14 mouse cellular contexts compared by ENCODE assay signal in the genomic region with DNA sequence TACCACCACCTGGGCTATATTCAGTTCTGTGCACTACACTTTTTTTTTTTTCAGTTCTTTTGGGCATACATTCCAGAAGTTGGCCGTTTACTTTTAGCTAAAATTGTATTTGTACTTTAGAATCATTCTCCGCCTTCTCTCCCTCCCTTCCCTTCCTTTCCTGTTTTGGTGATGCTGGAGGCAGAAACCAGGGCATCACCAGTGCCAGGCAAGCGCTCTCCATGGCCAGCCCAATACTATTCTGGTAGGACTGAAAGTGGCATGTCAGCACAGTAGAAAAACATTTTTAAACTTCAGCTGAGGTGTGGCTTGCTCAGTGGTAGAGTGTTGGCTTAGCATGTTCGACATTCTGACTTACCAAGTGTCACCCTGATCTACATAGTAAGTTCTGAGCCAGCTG.
A peak's percentile ranks its signal among the peaks of the same experiment; 100 is the strongest.
DNase-seq lines count a peak whose midpoint lies in the region.
"Had no signal": no experiment of that assay in that cellular context is flagged by ENCODE, and none has a peak within 500 bp of the region (broad histone marks: within the 10 kb centered on the region; RNA-seq: fewer than 3 reads in every experiment).

No protein-coding gene starts in this region.

- DNase-seq in frontal cortex, postnatal 36 days (ENCODE audit: low spot score in 2 of 2) = peak; percentile 11 to 21
- no peak for DNase-seq in frontal cortex, postnatal 10 days (ENCODE audit: low spot score in 2 of 2)
- peak; percentile 22 for DNase-seq in right cerebral cortex, adult 18-20 months
- no peak for DNase-seq in right cerebral cortex, adult 2 months (ENCODE audit: low spot score in 2 of 2)
- peak; percentile 22 for DNase-seq in telencephalon, adult 2 months (ENCODE audit: low read depth, low spot score)
- no peak for DNase-seq in spleen, postnatal 10 days (ENCODE audit: low spot score in 2 of 2)
- DNase-seq: adrenal gland, adult 2 months; adrenal gland, postnatal 10 days; adrenal gland, postnatal 25 days; cerebellum, adult 11-12 months; cerebellum, adult 2 months; cerebellum, adult 9-10 months; cerebellum, postnatal 10 days; cerebellum, postnatal 25 days had no signal

Comparison
In these comparisons a context has a peak if more than half of its experiments do, and no peak if none do; other contexts are left out.
1. DNase-seq: peak in frontal cortex, postnatal 36 days (2 of 2), right cerebral cortex, adult 18-20 months (single experiment) and telencephalon, adult 2 months (single experiment); none in frontal cortex, postnatal 10 days (0 of 2), right cerebral cortex, adult 2 months (0 of 2) and spleen, postnatal 10 days (0 of 2).